Comparison of ENCODE assay signal across 17 mouse cellular contexts in the genomic region with DNA sequence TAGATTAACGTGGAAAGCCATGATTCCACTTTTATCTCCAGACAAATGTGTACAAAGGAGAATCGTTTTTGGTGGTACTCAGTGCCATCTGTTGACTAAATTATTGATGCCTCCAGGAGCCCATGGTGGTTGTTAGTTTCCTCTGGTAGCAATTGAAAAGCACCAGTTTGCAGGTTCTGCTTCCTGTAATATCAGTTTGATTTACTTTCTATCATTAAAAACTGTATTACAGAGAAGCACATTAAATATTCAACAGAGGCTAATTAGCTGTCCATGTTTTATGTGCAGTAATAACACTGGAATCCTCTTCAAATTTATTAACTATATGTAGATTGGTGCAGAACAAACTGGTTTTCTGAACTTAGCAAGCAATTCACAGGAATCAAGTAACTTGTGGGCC.
"Had no signal": no experiment of that assay in that cellular context is flagged by ENCODE, and none has a peak within 500 bp of the region (broad histone marks: within the 10 kb centered on the region; RNA-seq: fewer than 3 reads in every experiment).

No protein-coding gene starts in this region.

- H3K4me1 ChIP-seq: lung, embryonic 15.5 days; megakaryocyte, embryonic 14.5 days; midbrain, embryonic 13.5 days; midbrain, embryonic 15.5 days; stomach, embryonic 15.5 days had no signal

- H3K9me3 ChIP-seq: lung, embryonic 15.5 days; megakaryocyte, embryonic 14.5 days; midbrain, embryonic 13.5 days; midbrain, embryonic 15.5 days; stomach, embryonic 15.5 days had no signal

- H3K36me3 ChIP-seq: lung, embryonic 15.5 days; midbrain, embryonic 13.5 days; midbrain, embryonic 15.5 days; stomach, embryonic 15.5 days had no signal

- H3K4me3 ChIP-seq: lung, embryonic 15.5 days; megakaryocyte, embryonic 14.5 days; midbrain, embryonic 13.5 days; midbrain, embryonic 15.5 days; stomach, embryonic 15.5 days had no signal

- ATAC-seq: lung, postnatal 0 days; midbrain, embryonic 13.5 days; midbrain, embryonic 15.5 days had no signal

- H3K27me3 ChIP-seq: lung, embryonic 15.5 days; megakaryocyte, embryonic 14.5 days; midbrain, embryonic 13.5 days; midbrain, embryonic 15.5 days; stomach, embryonic 15.5 days had no signal

- H3K27ac ChIP-seq: liver, embryonic 14.5 days; lung, embryonic 15.5 days; macrophage; midbrain, embryonic 13.5 days; midbrain, embryonic 15.5 days; stomach, embryonic 15.5 days; stomach, postnatal 0 days had no signal

- H3K4me2 ChIP-seq: lung, embryonic 15.5 days; midbrain, embryonic 11.5 days; midbrain, embryonic 13.5 days; midbrain, embryonic 15.5 days; stomach, embryonic 15.5 days had no signal

- DNase-seq: lung, adult 2 months; lung, postnatal 14 days; lung, postnatal 36 days; right cerebral cortex, postnatal 14 days; thymus, adult 2 months; thymus, postnatal 25 days; thymus, postnatal 4 days had no signal

- H3K9ac ChIP-seq: liver, embryonic 14.5 days; lung, embryonic 15.5 days; midbrain, embryonic 13.5 days; midbrain, embryonic 15.5 days; stomach, embryonic 15.5 days had no signal
